Comparison of ENCODE assay signal across 9 mouse cellular contexts in genomic region chr7:141638077-141638476, GRCm38 (mm10). TPM values are rescaled to one million over a fixed set of nuclear protein-coding genes. Genes with fewer than 3 reads are reported as not detected.
A peak's percentile ranks its signal among the peaks of the same experiment; 100 is the strongest.
DNase-seq lines count a peak whose midpoint lies in the region; ATAC-seq and TF ChIP-seq lines count a peak whose summit lies in the region.
"Not testable (repeated sequence)": the region's sequence is repeated elsewhere in the genome, so short reads cannot be mapped to it uniquely, and the experiment has no call there.
"Had no signal": no experiment of that assay in that cellular context is flagged by ENCODE, and none has a peak within 500 bp of the region (broad histone marks: within the 10 kb centered on the region; RNA-seq: fewer than 3 reads in every experiment).

No protein-coding gene starts in this region.

- H3K4me3 ChIP-seq in forebrain, embryonic 14.5 days (ENCODE audit: low read depth, low read length); heart, embryonic 13.5 days; intestine, embryonic 14.5 days (ENCODE audit: low read depth, low read length); limb, embryonic 14.5 days (replicated peaks; ENCODE audit: low read length); lung, postnatal 0 days (ENCODE audit: low read depth, low read length); myocyte; thymus, adult 2 months (ENCODE audit: control insufficient read depth, insufficient read depth, low read length): not testable (repeated sequence)

- H3K4me2 ChIP-seq in forebrain, embryonic 14.5 days (ENCODE audit: low read length); heart, embryonic 13.5 days; intestine, embryonic 14.5 days (ENCODE audit: low read length); limb, embryonic 14.5 days (replicated peaks; ENCODE audit: low read depth, low read length, severe bottlenecking); lung, postnatal 0 days (replicated peaks; ENCODE audit: low read depth, low read length); myocyte (ENCODE audit: low read depth): not testable (repeated sequence)

- H3K4me1 ChIP-seq in forebrain, embryonic 14.5 days (ENCODE audit: control insufficient read depth, insufficient read depth, low read length); heart, embryonic 13.5 days; intestine, embryonic 14.5 days (replicated peaks; ENCODE audit: control insufficient read depth, insufficient read depth, low read length); limb, embryonic 14.5 days (ENCODE audit: control insufficient read depth, insufficient read depth, low read length); lung, postnatal 0 days (ENCODE audit: insufficient read depth, low read depth, low read length); thymus, adult 2 months (replicated peaks; ENCODE audit: control insufficient read depth, insufficient read depth, low read length): not testable (repeated sequence)

- 94% methylated on average over 1 of the region's 3 CpGs for WGBS in forebrain, embryonic 14.5 days
- WGBS in heart, embryonic 13.5 days = 89% methylated on average over 1 of the region's 3 CpGs
- WGBS in intestine, embryonic 14.5 days = 97% methylated on average over 1 of the region's 3 CpGs
- 92% methylated on average over 1 of the region's 3 CpGs for WGBS in limb, embryonic 14.5 days
- WGBS in lung, postnatal 0 days = 96% methylated on average over 1 of the region's 3 CpGs
- WGBS in thymus, adult 2 months = 92% methylated on average over 2 of the region's 3 CpGs

- H3K79me2 ChIP-seq in myocyte (ENCODE audit: control insufficient read depth, insufficient read depth) = not testable (repeated sequence)

- TF ChIP-seq POLR2A in limb, embryonic 14.5 days (IDR thresholded peaks at IDR 0.05; ENCODE audit: borderline replicate concordance, extremely low read depth, insufficient read depth, insufficient read length); myocyte (IDR thresholded peaks at IDR 0.05; ENCODE audit: insufficient read length, low read depth); thymus, adult 2 months (IDR thresholded peaks at IDR 0.05; ENCODE audit: control insufficient read depth, extremely low read depth, insufficient read depth, low read length, poor library complexity): not testable (repeated sequence)

- H3K36me3 ChIP-seq in forebrain, embryonic 14.5 days (ENCODE audit: control insufficient read depth, insufficient read depth, low read length) = peaks cover 20% of the 10 kb centered on the region
- H3K36me3 ChIP-seq in heart, embryonic 13.5 days = peaks cover 25% of the 10 kb centered on the region
- H3K36me3 ChIP-seq in intestine, embryonic 14.5 days (ENCODE audit: control insufficient read depth, insufficient read depth, low read length) = peaks cover 17% of the 10 kb centered on the region
- H3K36me3 ChIP-seq in limb, embryonic 14.5 days (ENCODE audit: control insufficient read depth, insufficient read depth, low read length) = peaks cover 18% of the 10 kb centered on the region
- H3K36me3 ChIP-seq in lung, postnatal 0 days (ENCODE audit: insufficient read depth, low read length); myocyte (ENCODE audit: control insufficient read depth, insufficient read depth); thymus, adult 2 months (ENCODE audit: control insufficient read depth, insufficient read depth, low read length): not testable (repeated sequence)

- peak; percentile 34; the same call in 1 of the 2 replicates for ATAC-seq in cerebellum, adult (ENCODE audit: insufficient number of reproducible peaks, low FRiP score, low TSS enrichment)
- peak; percentile 33 for ATAC-seq in forebrain, embryonic 14.5 days
- 0 out of 2 replicates have a peak, but pooled peaks have one; percentile 16 for ATAC-seq in heart, embryonic 13.5 days (ENCODE audit: extremely low read depth, insufficient number of reproducible peaks, low FRiP score, low TSS enrichment)
- ATAC-seq in intestine, embryonic 14.5 days (replicated peaks; ENCODE audit: low FRiP score, low TSS enrichment, low read depth) = peak; percentile 58
- ATAC-seq in limb, embryonic 14.5 days (ENCODE audit: low FRiP score, low read depth) = 0 out of 2 replicates have a peak, but pooled peaks have one; percentile 21
- peak; percentile 27 for ATAC-seq in lung, postnatal 0 days

- not testable (repeated sequence) for DNase-seq in forebrain, embryonic 14.5 days (ENCODE audit: low spot score); intestine, embryonic 14.5 days (ENCODE audit: low spot score); limb, embryonic 14.5 days (ENCODE audit: low spot score); lung, postnatal 0 days (ENCODE audit: low spot score)
- peak; percentile 9 for DNase-seq in thymus, adult 2 months

- H3K27ac ChIP-seq in forebrain, embryonic 14.5 days (ENCODE audit: low read depth, low read length); heart, embryonic 13.5 days (replicated peaks); intestine, embryonic 14.5 days (ENCODE audit: low read depth); limb, embryonic 14.5 days (replicated peaks; ENCODE audit: low read depth, low read length); lung, postnatal 0 days (ENCODE audit: low read length); thymus, adult 2 months (ENCODE audit: control insufficient read depth, insufficient read depth, low read length): not testable (repeated sequence)

- H3K9ac ChIP-seq in forebrain, embryonic 14.5 days (ENCODE audit: low read length); heart, embryonic 13.5 days; intestine, embryonic 14.5 days (ENCODE audit: low read length); limb, embryonic 14.5 days (ENCODE audit: low read depth, low read length, severe bottlenecking); lung, postnatal 0 days (replicated peaks; ENCODE audit: low read depth): not testable (repeated sequence)

- not testable (repeated sequence) for H3K9me3 ChIP-seq in forebrain, embryonic 14.5 days (replicated peaks; ENCODE audit: control insufficient read depth, low read length); heart, embryonic 13.5 days; intestine, embryonic 14.5 days (ENCODE audit: control insufficient read depth, low read length); limb, embryonic 14.5 days (ENCODE audit: control insufficient read depth, low read length); lung, postnatal 0 days (ENCODE audit: low read length)

- TF ChIP-seq CTCF in lung, postnatal 0 days (IDR thresholded peaks at IDR 0.05); thymus, adult 2 months (IDR thresholded peaks at IDR 0.05; ENCODE audit: borderline replicate concordance, control insufficient read depth, extremely low read depth, insufficient read depth, low read length, poor library complexity): not testable (repeated sequence)

- H3ac ChIP-seq in myocyte (ENCODE audit: control insufficient read depth, insufficient read length) = not testable (repeated sequence)

- not testable (repeated sequence) for TF ChIP-seq EP300 in lung, postnatal 0 days (IDR thresholded peaks at IDR 0.05)

- H3K27me3 ChIP-seq in forebrain, embryonic 14.5 days (replicated peaks; ENCODE audit: control insufficient read depth, insufficient read depth, low read length); heart, embryonic 13.5 days (replicated peaks); intestine, embryonic 14.5 days (replicated peaks; ENCODE audit: control insufficient read depth, insufficient read depth, low read length); limb, embryonic 14.5 days (ENCODE audit: control insufficient read depth, insufficient read depth, low read length); lung, postnatal 0 days (replicated peaks; ENCODE audit: insufficient read depth, low read length); myocyte (ENCODE audit: control insufficient read depth, insufficient read depth, insufficient read length); thymus, adult 2 months (ENCODE audit: control insufficient read depth, insufficient read depth, low read length): not testable (repeated sequence)

TF ChIP-seq in myocyte, 11 proteins besides CTCF, POLR2A, EP300 and RAD21:
- peak; percentile 13 for TF ChIP-seq POLR2AphosphoS2 (IDR thresholded peaks at IDR 0.05; ENCODE audit: insufficient read length, low read depth)

RNA-seq across cellular contexts. Expression of gene Muc6, which starts 17.0 kb away (rescaled TPM):
- polyA plus RNA-seq in forebrain, embryonic 14.5 days (2014; fragmentation: Nextera tagmentation; extraction: Ambion mirVana) = 0.09 and 0.16 TPM in 2 replicates
- polyA plus RNA-seq in heart, embryonic 13.5 days (2015; fragmentation: Nextera tagmentation; extraction: Ambion mirVana) = 0.11 and 0.23 TPM in 2 replicates
- polyA plus RNA-seq in intestine, embryonic 14.5 days (2014; fragmentation: Nextera tagmentation; extraction: Ambion mirVana) = 0.23 and 0.24 TPM in 2 replicates
- 0.06 and 0.09 TPM in 2 replicates for polyA plus RNA-seq in limb, embryonic 14.5 days (2012; rRNA removed)
- 0.12 and 0.18 TPM in 2 replicates for polyA plus RNA-seq in limb, embryonic 14.5 days (2014; fragmentation: Nextera tagmentation; extraction: Ambion mirVana)
- 0.07 TPM in 2 replicates for polyA plus RNA-seq in lung, postnatal 0 days (2015; fragmentation: Nextera tagmentation; extraction: Ambion mirVana)
- 0.20 TPM for polyA plus RNA-seq in myocyte (2012; fragmentation: generic; extraction: Trizol)
- 0.16 and 0.17 TPM in 2 replicates for polyA plus RNA-seq in thymus, adult 2 months (2012; rRNA removed)
- polyA plus RNA-seq: G1E had no signal

RNA-seq across cellular contexts. Expression of gene Muc2, which starts 52.1 kb away (rescaled TPM):
- not detected in 2 replicates for polyA plus RNA-seq in forebrain, embryonic 14.5 days (2014; fragmentation: Nextera tagmentation; extraction: Ambion mirVana)
- polyA plus RNA-seq in heart, embryonic 13.5 days (2015; fragmentation: Nextera tagmentation; extraction: Ambion mirVana) = 0.42 and 0.82 TPM in 2 replicates
- polyA plus RNA-seq in intestine, embryonic 14.5 days (2014; fragmentation: Nextera tagmentation; extraction: Ambion mirVana) = 1.1 and 1.6 TPM in 2 replicates
- 2.6 and 2.7 TPM in 2 replicates for polyA plus RNA-seq in limb, embryonic 14.5 days (2012; rRNA removed)
- 0.43 and 1.3 TPM in 2 replicates for polyA plus RNA-seq in limb, embryonic 14.5 days (2014; fragmentation: Nextera tagmentation; extraction: Ambion mirVana)
- polyA plus RNA-seq in lung, postnatal 0 days (2015; fragmentation: Nextera tagmentation; extraction: Ambion mirVana) = 0.26 and 0.36 TPM in 2 replicates
- polyA plus RNA-seq in myocyte (2012; fragmentation: generic; extraction: Trizol) = not detected
- 1.2 and 1.4 TPM in 2 replicates for polyA plus RNA-seq in thymus, adult 2 months (2012; rRNA removed)
- polyA plus RNA-seq: G1E had no signal
